13 mouse cellular contexts compared by ENCODE assay signal in genomic region chr12:27552809-27553208, GRCm38 (mm10).
"Had no signal": no experiment of that assay in that cellular context is flagged by ENCODE, and none has a peak within 500 bp of the region (broad histone marks: within the 10 kb centered on the region; RNA-seq: fewer than 3 reads in every experiment).

No protein-coding gene starts in this region.

- H3K9ac ChIP-seq: limb, embryonic 12.5 days; liver, embryonic 14.5 days; midbrain, embryonic 12.5 days; neural tube, embryonic 15.5 days; stomach, embryonic 15.5 days had no signal

- ATAC-seq: midbrain, embryonic 16.5 days had no signal

- H3K27ac ChIP-seq: limb, embryonic 12.5 days; liver, embryonic 14.5 days; midbrain, embryonic 12.5 days; neural tube, embryonic 15.5 days; stomach, embryonic 15.5 days had no signal

- H3K27me3 ChIP-seq: limb, embryonic 12.5 days; midbrain, embryonic 12.5 days; neural tube, embryonic 15.5 days; stomach, embryonic 15.5 days had no signal

- H3K36me3 ChIP-seq: limb, embryonic 12.5 days; midbrain, embryonic 12.5 days; neural tube, embryonic 15.5 days; stomach, embryonic 15.5 days had no signal

- H3K4me2 ChIP-seq: limb, embryonic 12.5 days; midbrain, embryonic 12.5 days; neural tube, embryonic 15.5 days; stomach, embryonic 15.5 days had no signal

- H3K9me3 ChIP-seq: limb, embryonic 12.5 days; midbrain, embryonic 12.5 days; neural tube, embryonic 15.5 days; stomach, embryonic 15.5 days had no signal

- H3K4me3 ChIP-seq: limb, embryonic 12.5 days; midbrain, embryonic 12.5 days; neural tube, embryonic 15.5 days; stomach, embryonic 15.5 days had no signal

- DNase-seq: kidney, adult 11 months; kidney, postnatal 25 days; layer of hippocampus, adult 9-11 months; layer of hippocampus, postnatal 36 days; lung, adult 18-20 months; lung, postnatal 10 days; thymus, postnatal 36 days had no signal

- H3K4me1 ChIP-seq: limb, embryonic 12.5 days; midbrain, embryonic 12.5 days; neural tube, embryonic 15.5 days; stomach, embryonic 15.5 days had no signal
